Mouse (Mus musculus): ENCODE results near the gene Gnaq.

DNA sequence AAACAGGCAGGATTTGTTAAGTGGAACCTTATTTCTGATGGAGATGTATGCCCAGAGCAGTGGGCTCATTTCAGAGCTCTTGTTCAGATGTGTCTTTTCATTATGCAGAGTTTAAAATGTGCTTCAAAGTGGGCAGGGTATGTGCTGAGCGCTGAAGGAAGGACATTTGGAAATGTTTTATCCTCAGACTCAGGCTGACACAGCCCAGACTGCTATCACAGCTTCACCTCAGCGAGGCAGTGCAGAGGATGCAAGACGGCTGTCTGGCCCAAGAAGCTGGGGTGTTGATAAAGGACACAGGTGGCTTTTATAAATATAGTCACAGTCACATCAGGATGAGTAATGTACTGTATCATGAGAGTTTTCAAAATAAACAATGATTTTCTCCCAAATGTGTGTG is 110.1 kb downstream of the Gnaq start:
- TF ChIP-seq GATA1 (IDR thresholded peaks at IDR 0.05; ENCODE audit: low read length) (no peak), TAL1 (IDR thresholded peaks at IDR 0.05; ENCODE audit: low read length) (no peak)

Measured in erythroblast, embryonic 14.5 days (primary cell).